Mouse (Mus musculus) B cell, adult (primary cell): ENCODE results near the gene Inpp1. TPM values are rescaled to one million over a fixed set of nuclear protein-coding genes. Genes with fewer than 3 reads are reported as not detected.

Source experiments
- total RNA-seq: library from RNA; stranded (reverse); gene quantifications from 4 replicates; pipeline ENCODE4 v1.2.4, GENCODE M21; 2023; ENCODE audit not compliant: inconsistent age

Gene Inpp1
- total RNA-seq = 12.5 to 18.4 TPM (median 16.2 TPM) in 4 replicates

GRCm38 (mm10) chr1:52816910-52817812 is at the start of gene Inpp1:
Gene Inpp1, minus strand, starts transcription at chr1:52817688.

GRCm38 (mm10) chr1:52844782-52845665 is 27.5 kb upstream of the Inpp1 start, which contains the start of gene Hibch:
Gene Hibch, plus strand, starts transcription at chr1:52844929.

Other genes starting within 250 kb of the Inpp1 start
- 43.7 to 51.1 TPM (median 45.3 TPM) in 4 replicates for gene Nemp2, start 187.0 kb downstream of the Inpp1 start, total RNA-seq
- gene Mfsd6, start 90.2 kb downstream of the Inpp1 start, total RNA-seq = 6.3 to 7.4 TPM (median 6.6 TPM) in 4 replicates
- gene Hibch, start 27.2 kb upstream of the Inpp1 start, total RNA-seq = 12.7 to 18.2 TPM (median 13.0 TPM) in 4 replicates
- 1.3 to 4.2 TPM (median 2.1 TPM) in 4 replicates for gene 1700019D03Rik, start 202.5 kb upstream of the Inpp1 start, total RNA-seq
- not detected in 4 replicates for gene Mstn, start 244.0 kb upstream of the Inpp1 start, total RNA-seq